Mouse (Mus musculus) liver, adult 2 months (tissue): ENCODE data around the gene Cd84.

ENCODE experiments used
- CTCF ChIP-seq: fragments of 200-500 bp; IDR thresholded peaks from 2 replicates; pipeline ENCODE4 v1.5.1; 2011; ENCODE audit warnings: low read depth, low read length, control low read depth
- POLR2A ChIP-seq: fragments of 200-500 bp; IDR thresholded peaks from 2 replicates; pipeline ENCODE4 v1.6.1; 2011; ENCODE audit warnings: low read length, control low read depth; ENCODE audit not compliant: insufficient read depth; ENCODE audit errors: extremely low read depth

DNA sequence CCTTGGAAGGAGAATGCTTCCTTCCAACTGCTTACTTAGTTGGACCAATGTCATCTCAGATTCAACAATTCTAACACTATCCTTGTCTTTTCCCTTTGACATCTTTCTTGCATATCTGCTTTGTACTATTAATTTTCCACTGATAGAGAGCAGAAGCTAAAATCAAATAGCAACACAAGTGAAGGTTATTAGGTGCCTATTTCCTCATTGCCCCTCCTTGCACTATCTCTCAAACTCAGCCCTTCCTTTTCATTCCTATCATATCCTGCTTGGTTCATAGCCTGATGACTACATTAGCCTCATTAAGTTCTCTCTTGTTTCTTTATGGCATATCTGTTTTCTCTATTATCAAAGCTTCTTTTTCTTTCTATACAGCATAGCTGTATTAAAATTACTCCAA is 8.7 kb downstream of the Cd84 start:
- TF ChIP-seq CTCF (no peak), POLR2A (no peak)
